Mouse (Mus musculus) layer of hippocampus, postnatal 10 days (tissue): ENCODE measurements around the gene Cyren. TPM values are rescaled to one million over a fixed set of nuclear protein-coding genes. Genes with fewer than 3 reads are reported as not detected.

ENCODE experiments used
- DNase-seq, 2 experiments: peaks; one replicate each; pipeline ENCODE4 v3.0.0; 2021; ENCODE audit warnings: low spot score in 2 of 2
- total RNA-seq, 2 experiments: library from RNA; stranded (reverse); gene quantifications; 2 replicates each; pipeline ENCODE4 v1.2.3; 2021

Gene Cyren
- total RNA-seq, 2 experiments from 2014 or later, result 5.4 TPM

- DNase-seq, result no peak
Measured at GRCm38 (mm10) chr6:34900990-34901389, 23.1 kb upstream of the Cyren start.

DNA sequence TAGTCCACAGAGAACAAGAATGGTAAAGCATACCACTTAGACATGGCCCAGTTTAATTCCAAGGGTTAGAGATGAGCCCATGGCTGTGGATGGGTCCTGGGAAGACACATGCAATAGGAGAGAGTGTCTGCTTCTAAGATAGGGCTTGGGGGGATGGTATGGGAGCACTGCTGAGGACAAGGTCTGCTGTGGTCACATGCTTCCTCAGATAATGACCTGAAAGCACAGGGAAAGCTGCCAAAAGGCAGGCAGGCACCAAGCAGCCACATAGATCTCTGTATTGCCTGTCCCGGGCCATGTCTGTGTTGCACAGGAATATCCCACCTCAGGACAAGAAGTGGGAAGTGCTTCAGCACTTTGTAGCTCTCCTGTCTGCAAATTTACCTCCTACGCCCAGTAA lies 21.3 kb upstream of the Cyren start:
- DNase-seq, result no peak

DNA sequence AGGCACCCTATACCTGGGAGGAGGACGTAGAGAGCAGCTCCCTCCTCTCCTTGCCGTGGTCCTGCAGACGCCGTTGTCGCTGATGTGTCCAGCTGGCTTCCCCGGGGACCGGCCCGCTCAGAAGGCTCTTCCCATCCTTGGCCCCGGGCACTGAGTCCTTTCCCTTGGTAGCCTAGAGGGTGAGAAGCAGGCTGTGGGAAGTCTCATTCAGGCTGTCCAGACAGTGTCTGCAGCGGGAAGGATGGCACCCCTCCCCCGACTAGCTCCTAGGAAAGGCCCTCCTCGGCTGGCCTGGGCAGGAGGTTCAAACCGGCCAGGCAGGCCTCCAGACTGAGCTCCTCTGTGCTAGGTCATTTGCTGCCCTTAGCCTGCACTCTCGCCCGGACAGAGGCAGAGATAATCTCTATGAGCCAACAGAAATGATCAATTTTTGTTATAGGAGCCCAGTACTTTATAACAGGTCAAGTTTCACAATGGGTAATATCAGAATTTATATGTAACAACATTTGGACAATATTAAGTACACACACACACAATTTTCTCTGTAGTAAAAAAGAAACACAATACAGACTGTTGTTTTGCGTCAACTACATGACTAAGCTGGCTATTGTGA lies 18.4 kb upstream of the Cyren start:
- DNase-seq, result no peak

DNA sequence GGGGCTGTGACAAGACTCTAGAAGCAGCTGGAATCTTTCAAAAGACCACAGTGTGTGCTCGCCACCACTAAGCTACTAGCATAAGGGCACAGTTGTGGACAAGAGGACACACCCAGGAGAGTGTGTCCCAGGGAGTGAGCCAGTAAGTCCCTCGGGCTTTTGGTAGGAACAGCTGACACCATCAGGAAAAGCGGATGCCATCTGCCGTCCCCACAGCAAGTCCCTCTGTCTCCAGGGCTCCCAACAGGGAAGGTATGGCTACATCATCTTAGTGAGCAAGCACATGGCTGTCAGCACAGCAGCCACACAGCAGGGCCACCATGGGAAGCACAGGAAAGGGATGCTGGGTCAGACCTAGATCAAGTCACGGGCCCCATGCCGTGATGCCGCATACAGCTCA lies 17.7 kb upstream of the Cyren start:
- DNase-seq, result no peak

- DNase-seq, result no peak
Measured at GRCm38 (mm10) chr6:34889185-34889584, 11.3 kb upstream of the Cyren start.

- no peak for DNase-seq
Measured at GRCm38 (mm10) chr6:34887131-34887850, 9.4 kb upstream of the Cyren start.

DNA sequence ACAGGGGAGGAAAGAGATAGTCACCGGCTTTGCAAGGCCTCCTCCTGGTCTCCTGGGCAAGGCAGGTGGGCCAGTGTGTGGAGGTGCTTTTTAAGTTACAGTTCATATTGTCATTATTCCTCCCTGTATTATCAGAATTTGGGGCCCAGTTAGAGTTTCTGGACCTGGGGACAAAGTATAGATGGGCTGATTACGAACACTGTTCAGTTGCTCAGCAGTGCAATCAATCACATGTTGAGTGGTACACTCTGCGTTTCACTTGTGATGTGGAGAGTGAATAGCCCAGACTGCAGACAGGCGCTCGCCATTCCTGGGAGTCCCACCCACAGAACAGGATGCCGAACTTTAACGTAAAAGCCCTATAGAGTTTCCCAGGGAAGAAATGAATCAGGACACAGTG lies 6.9 kb upstream of the Cyren start:
- no peak for DNase-seq

DNA sequence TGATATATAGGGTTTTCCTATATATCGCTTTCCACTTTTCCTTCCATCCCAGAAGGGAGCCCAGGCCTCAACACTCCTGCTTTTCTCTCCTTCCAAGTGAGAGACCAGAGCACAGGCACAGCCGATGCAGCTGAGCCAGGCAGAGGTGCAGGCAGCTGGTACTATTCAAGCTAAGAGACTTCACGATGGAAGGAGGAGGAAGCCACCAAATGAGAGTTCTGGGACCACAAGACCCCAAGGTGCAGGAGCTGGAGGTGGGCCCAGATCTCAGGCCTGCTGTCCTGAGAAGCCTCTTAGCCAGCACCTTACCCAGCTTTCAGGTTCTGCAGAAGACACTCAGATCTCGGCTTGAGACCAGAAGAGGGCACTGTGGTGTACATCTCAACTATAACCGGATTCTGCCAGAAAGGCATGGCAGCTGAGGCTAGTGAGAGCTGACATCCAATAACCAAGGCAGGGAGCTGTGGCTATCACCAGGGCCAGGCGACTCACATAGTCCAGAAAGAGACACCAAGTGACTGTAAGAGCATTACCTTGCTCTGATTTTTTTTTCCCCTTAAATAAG lies 2.1 kb upstream of the Cyren start:
- peak; percentile 45 to 56 for DNase-seq

DNA sequence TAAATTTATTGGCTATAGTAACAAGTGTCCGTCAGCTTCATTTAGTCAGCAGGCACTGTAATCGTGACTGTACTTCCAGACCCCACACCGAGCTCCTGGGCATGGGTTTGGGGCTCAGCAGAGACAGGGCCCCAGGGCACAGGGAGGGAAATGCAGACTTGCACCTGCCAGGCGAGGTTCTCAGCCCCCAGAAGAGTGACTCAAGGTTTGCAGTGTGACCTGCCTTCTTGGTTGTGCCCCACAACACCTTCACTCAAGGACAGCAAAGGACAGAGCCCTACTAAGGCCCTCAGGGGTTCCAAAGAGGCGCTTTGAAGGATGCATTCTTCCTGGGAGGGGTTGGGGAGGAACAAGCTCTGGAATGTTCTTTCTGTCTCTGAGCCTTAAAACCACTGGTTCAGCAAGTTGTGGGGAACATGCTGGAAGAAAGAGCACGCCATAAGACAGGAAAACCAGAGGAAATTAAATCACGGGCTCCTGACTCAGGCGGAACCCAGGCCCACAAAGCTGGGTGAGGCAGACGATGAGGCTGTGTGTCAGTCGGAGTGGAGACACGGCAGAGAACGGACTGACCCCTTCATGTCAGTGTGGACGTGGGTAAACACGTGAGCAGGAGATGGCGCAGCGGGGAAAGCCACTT lies 1.4 kb upstream of the Cyren start:
- no peak for DNase-seq

GRCm38 (mm10) chr6:34876835-34877156 lies 1.1 kb downstream of the Cyren start:
- peak in 1 of 2 experiments; percentile 11 for DNase-seq

DNA sequence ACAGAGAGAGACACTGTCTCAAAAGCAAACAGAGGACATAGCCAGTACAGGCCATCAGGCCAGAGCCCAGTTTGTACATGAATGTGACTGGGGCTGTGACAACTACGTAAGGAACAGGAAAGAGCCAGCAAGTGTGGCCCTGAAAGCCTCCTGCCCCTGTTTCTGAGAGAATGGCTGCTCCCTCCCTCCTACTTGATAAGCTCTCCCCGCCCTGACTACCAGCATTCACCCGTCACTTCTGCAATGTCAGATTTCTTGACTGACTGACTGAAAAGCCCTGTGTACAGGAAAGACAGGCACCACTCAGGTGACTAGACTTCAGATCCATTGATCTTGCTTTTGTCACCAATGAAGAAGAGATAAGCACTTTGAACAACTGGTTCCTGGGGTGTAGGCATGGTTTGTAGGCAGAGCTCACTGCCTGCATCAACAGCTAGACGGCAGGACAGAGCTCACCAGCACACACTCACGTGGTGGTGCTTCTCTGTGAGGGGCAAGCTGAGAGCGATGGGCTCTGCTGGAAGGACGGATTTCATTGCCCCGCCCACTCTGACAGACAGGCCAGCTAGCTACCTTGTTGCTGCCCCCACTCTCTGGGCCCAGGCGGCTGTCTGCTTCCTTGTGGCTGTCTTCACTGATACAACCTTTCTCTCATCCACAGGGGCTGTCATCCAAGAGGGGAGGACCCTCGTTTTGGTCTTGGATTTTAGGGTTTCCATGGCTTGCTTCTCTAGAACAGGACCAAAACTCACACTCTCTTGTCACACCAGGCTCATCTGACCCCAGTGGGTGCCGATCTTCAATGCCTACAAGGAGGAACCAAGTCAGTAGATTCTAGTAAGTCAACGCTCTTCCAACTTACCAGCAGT lies 1.7 kb downstream of the Cyren start:
- DNase-seq, result peak in 1 of 2 experiments; percentile 24

GRCm38 (mm10) chr6:34875268-34875761 lies 2.5 kb downstream of the Cyren start:
- DNase-seq, result peak in 1 of 2 experiments; percentile 23

- peak in 1 of 2 experiments; percentile 18 for DNase-seq
Measured at GRCm38 (mm10) chr6:34874101-34874921, 3.5 kb downstream of the Cyren start.

GRCm38 (mm10) chr6:34872871-34873270 lies 5.0 kb downstream of the Cyren start:
- DNase-seq, result peak in 1 of 2 experiments; percentile 8

- no peak for DNase-seq
Measured at GRCm38 (mm10) chr6:34871929-34872328, 5.9 kb downstream of the Cyren start.

DNA sequence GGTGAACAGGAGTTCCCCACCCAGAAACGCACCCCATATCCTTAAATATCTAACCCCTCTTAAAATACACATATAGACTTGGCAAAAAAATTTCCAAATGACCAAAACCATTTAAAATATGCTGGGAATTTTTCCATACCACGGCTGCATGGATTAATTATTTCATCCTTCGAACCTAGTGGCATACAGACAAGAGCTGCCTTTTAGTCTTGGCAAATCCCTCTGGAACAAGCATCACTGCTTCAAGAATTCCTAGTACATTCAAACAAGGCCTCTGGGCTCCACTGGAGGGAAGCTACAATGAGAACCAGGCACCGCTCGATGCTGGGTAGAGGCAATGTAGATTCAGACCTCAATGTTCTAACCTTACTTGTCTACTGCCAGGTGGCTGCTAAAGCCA lies 7.1 kb downstream of the Cyren start:
- no peak for DNase-seq

GRCm38 (mm10) chr6:34870136-34870535 lies 7.7 kb downstream of the Cyren start:
- DNase-seq, result no peak

GRCm38 (mm10) chr6:34869225-34869915 lies 8.5 kb downstream of the Cyren start:
- DNase-seq, result no peak

DNA sequence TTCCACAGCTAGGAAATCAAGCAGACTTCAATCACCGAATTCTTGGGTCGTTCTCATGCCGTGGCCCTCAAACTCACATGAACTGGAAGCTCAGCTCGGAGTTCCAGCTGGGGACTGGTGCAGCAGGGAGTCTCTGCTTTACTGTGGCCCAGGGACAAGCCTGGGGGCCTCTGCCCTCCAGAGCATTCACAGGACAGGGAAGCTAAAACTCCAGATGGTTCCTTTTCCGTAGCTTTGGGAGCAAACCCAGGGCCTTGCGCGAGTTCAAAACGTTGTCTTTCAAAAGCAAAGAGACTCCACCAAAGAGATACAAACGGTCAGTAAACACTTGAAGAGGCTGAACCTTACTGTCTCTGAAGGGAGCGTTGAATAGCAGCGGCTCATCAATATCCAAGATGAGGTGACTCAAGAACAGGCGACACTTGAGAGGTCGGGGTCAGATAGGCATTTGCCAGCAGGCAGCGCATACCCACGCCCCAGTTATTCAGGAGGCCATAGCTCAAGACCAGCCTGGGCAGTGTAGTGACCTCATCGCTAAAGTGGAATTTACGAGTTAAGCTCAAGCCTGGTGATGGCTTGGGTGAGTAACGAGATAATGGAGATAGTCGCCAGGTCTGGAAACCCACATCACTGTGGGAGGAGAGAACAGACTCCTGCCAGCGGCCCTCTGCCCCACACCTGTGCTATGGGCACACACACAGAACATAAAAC lies 9.2 kb downstream of the Cyren start:
- no peak for DNase-seq
